Mouse (Mus musculus): ENCODE data around the gene Bsn. TPM values are rescaled to one million over a fixed set of nuclear protein-coding genes. Genes with fewer than 3 reads are reported as not detected.
"Not testable (repeated sequence)": the region's sequence is repeated elsewhere in the genome, so short reads cannot be mapped to it uniquely, and the experiment has no call there.

The Bsn gene
- total and polyA plus RNA-seq, 3 experiments, result 4.1 to 5.2 (median 5.0) TPM

DNA sequence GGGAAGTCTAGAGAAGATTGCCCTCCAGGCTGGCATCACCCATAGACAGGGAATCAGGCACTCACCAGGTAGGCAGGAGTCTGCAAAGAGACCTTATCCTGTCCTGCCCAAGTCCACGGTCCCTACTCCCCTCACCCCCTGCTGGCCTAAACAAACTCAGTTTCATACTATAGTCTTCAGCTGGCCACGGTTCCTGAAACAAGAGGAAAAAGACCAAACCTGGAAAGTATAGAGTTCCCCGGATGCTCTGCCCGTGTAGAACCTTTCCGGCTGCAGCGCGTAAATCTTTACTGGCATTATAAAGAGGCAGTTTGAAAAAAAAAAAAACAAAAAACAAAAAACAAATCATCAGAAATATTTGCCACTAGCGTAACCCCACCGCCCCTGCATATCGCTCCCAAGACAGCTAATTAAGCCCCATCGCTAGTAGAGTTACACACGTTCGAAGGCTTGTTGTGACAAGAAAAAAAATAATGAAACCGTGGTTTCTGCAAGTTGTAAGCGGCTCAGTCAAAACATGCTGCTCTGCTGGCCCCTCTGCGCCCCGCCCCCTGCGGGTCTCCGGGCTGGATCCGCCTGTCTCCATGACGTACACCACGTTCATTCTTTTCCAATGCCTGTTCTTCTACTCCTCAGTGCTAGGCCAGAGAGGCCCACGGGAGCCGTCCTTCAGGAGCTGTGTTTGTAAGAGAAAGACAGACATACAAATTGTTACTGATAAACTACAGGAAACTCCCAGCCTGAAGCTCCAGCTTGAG is 6.9 kb upstream of the Bsn start:
- no peak for DNase-seq

- not testable (repeated sequence) for DNase-seq
Observed at GRCm38 (mm10) chr9:108196222-108196621, 6.0 kb upstream of the Bsn start.

DNA sequence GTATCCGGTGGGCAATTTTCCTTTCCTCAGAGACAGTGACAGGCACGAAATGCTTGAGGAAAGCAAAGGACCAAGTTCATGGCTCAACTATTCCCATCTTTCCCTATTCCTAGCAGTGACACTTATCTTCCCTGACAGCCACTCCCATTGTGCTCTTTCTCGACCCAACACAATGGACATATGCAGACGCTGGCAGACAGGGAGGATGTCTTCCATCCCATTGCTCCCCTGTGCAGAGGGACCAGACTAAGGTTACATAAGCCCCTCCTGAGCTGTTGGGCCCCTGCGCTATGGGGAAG is 747 bp downstream of the Bsn start:
- DNase-seq, result no peak

DNA sequence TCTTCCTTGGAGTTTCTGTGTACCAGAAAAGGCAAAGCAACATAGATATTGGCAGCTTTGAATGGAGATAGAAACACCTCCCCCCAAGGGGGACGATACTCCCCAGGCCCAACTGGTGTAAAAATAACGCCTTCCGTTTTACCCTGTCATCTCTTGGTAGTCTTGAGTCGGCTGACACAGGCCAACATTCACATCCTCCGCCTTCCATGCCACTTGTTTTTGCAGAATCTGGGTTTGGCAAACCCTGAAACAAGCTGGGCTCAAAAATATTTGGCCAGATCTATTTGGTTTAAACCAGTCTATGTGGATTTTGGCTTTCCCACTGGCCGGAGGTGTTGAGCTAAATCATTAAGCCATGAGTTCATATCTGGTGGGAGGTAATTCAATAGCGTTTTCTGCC is 1.2 kb downstream of the Bsn start:
- no peak for DNase-seq

DNA sequence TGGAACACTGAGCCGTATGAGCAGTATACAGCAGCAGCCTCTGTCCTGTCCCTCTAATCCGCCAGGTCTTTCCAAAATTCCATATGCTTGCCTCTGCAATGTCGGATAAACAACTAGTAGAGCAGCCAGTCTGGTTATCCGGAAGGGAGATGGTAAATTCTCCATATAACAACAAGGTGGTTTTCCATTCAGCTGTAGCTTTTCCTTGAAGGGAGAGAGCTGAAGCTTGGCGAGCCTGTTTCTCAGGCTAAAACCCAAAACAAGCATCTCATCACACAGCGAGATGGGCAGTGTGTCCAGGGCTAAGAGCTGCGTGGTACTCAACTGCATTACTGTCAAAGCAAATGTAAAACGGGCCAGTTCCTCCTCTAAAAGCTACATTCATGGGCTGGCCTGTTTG is 1.7 kb downstream of the Bsn start:
- DNase-seq, result no peak

DNA sequence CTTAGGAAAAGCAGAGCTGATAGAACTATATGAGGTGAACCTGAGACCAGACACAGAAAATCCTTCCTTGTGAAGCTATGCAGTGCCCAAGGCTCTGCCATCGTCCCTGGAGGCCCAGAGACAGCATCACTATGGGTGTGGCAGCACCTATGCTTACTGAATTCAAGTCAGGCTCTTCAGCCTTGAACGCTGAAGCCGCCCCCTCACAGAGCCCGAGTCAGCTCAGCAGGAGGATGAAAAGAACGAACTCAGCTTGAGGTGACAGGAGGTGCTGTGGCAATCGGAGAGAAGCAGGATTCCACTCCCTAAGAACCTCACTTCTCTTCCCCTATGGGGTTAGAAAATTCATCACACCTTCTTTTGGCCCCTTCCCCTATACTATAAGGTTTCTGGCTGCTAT is 2.6 kb downstream of the Bsn start:
- no peak for DNase-seq

GRCm38 (mm10) chr9:108185786-108186185 is 4.4 kb downstream of the Bsn start:
- DNase-seq, result no peak

DNA sequence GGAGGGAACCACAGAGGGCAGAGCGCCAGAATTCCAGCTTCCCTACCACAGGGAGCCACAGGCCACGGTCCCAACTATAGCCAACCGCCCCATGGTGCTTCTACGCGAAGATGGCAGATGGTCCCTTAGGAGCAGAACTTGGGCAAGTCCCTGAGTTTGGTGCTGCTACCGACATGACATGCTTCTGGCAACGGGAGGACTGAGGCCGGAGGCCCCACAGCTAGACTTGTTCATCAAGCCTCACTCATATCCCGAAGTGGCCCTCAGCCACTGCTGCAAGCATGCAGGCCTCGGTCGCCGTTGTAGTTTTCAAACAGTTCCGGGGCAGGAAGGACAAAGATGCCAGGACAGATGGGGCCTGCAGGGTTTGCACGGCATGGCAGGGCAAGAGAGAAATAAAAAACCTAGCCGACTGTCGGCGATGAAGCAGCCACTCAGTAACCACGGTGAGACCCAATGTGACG is 6.6 kb downstream of the Bsn start:
- DNase-seq, result no peak

- no peak for DNase-seq
Observed at GRCm38 (mm10) chr9:108182806-108183506, 7.2 kb downstream of the Bsn start.

DNA sequence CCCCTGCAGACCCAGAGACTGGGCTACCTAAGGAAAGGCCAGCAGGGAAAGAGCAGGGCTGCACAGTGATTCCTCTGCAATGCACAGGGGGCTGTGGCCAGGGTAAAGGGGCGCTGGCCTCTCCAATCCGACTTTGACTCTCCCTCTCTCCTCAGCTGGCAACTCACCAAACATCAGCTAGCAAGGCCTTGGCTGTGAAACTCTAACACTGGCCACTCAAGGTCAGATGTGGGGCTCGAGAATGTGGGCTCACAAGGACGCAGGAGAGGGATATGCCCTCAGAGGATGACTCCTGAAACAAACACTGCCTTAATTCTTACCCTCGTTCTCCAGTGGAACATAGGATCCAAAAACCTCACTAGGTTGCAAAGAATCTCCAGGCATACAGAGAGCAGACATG is 11.8 kb downstream of the Bsn start:
- DNase-seq, result peak; percentile 68

DNA sequence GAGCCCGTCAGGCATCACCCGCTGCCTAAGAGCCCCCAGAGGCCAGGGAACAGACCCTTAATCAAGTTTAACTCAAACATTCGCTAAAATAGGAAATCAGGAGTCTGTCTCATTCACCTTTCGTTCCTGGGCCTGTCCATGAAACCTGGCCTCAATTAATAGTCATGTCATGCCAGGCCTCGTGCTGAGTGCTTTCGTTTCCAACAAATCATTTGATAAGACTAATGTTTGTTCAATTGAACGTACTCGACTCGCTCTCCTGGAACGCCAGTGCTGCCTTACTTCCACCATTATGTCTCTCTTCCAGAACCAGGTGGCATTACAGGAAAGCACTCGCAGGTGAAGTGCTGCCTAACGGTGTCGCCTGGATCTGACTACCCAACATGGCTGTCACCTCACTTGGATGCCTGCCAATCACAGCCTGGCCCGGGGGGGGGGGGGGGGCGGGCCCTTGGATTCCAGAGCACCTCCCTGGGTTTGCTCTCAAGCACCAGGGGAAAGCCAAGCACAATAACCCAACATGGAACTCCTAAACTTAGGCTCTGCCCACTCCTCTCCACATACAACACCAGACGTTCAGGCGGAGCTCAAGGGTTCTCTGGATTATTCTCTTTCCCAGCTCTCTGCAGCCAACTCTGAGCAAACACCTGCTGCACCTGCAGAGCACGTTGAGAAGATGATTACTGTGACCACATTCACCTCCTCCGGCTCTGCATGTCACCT is 14.9 kb downstream of the Bsn start:
- no peak for DNase-seq

DNA sequence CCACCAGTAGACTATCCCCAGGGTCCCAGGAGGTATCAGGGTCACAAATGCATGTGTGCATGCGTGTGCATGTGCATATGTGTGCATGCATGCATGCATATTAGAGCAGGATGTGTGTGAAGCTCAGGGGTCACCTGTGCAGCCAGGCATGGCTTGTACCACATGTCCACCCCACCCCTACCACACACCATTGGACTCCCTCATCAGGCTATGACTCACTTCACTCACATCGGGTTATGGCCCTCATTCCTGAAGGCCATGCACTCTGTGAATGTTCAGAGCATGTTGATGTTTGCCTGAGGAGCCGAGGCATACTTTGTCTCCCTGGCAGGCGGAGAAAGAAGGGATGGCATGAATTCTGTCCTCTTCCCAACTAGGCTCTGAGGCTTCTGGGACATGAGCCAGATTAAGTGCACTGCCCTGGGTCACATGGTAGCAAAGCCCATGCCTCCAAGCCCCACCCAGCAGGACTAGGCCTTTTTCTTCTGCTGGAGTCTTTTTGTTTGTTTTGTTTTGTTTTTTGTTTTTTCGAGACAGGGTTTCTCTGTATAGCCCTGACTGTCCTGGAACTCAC is 17.3 kb downstream of the Bsn start:
- peak; percentile 43 for DNase-seq

DNA sequence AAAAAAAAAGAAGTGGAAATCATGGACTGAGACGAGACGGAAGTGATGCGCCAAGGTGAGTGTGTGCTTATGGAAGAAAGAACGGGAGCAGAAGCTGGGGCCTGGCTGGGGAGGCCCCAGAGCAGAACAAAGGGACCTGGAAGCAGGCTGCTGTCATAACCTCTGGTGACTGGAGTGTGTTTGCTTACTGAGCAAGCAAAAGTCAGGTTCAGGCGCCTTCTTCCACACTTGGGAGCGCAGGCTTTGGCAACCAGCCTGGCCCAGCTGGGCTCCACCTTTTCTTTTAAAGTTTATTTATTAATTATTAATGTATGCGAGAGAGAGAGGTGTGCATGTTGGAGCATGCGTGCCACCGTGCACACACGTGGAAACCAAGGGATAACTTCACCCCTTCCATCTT is 20.4 kb downstream of the Bsn start:
- no peak for DNase-seq

DNA sequence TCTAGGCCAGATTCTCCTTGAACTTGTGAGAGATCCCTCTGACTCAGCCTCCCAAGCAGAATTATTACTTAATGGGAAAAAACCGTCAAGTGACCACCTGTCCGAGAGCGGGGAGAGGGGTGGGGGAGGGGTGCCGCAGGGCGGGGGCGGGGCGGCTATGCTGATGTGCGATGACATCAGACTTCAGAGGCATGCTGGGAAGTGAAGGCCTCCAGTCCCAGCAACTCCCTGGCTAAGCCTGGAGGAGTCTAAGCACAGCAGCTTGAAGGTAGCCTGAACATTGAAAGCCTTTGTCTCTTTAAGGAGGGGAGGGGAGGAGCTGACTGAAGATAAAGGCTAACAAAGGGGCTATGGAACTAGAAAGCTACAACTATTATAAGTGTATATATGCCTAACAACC is 25.0 kb downstream of the Bsn start:
- DNase-seq, result no peak

- no peak for DNase-seq
Observed at GRCm38 (mm10) chr9:108163646-108164284, 26.4 kb downstream of the Bsn start.

DNA sequence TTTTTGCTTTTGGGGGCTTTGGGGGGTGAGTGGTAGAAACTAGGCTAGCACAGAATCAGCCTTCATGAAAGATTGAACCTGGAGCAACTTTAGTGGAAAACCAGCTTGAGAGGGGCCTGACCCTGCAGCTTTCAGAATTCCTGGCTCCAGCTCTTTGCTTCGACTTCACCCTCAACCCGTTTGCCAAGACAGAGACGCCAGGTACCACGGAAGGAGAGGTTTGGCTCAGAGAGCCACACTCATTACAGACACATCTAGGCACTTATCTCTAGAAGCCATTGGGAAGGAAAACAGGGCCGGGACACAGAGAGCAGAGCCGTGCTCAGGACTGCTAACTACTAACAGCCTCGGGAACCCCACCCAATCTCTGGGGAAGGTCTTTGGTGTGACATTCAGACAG is 32.3 kb downstream of the Bsn start:
- no peak for DNase-seq

DNA sequence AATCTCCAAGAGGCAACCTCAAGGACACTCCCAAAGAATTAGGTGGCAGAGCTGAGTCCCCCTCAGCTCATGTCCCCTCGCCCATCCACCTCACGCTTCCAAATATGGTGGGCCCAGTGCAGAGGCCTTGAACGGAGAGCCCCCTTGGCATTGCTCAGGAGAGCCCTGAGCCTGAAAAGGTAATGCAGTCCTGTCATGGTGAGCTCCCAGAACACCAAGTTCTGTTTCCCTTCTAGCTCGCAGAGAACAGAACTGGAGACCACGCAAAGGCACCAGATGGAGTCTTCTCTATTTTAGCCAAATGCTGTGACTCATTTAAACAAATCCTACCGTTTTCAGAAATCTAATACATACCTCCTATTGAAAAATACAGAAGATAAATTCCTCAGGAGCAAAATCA is 32.7 kb downstream of the Bsn start:
- no peak for DNase-seq

GRCm38 (mm10) chr9:108156786-108157185 is 33.4 kb downstream of the Bsn start:
- DNase-seq, result no peak

DNA sequence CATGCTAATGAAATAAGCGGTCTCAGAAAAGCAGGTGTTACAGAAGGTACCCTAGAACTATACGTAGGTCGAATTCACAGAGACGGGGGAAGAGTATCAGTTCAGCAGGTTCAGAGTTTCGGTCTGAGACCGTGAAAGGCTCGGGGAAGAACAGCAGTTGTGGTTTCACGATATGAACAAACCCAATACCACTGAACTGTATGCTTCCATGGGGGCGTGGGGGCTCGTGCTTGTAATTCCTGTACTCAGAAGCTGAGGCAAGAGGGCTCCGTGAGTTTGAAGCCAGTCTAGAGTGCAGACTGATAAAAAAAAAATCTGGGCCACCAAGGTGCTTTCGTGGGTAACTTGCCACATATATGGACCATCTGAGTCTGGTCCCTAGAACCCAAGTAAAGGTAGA is 35.4 kb downstream of the Bsn start:
- DNase-seq, result no peak

DNA sequence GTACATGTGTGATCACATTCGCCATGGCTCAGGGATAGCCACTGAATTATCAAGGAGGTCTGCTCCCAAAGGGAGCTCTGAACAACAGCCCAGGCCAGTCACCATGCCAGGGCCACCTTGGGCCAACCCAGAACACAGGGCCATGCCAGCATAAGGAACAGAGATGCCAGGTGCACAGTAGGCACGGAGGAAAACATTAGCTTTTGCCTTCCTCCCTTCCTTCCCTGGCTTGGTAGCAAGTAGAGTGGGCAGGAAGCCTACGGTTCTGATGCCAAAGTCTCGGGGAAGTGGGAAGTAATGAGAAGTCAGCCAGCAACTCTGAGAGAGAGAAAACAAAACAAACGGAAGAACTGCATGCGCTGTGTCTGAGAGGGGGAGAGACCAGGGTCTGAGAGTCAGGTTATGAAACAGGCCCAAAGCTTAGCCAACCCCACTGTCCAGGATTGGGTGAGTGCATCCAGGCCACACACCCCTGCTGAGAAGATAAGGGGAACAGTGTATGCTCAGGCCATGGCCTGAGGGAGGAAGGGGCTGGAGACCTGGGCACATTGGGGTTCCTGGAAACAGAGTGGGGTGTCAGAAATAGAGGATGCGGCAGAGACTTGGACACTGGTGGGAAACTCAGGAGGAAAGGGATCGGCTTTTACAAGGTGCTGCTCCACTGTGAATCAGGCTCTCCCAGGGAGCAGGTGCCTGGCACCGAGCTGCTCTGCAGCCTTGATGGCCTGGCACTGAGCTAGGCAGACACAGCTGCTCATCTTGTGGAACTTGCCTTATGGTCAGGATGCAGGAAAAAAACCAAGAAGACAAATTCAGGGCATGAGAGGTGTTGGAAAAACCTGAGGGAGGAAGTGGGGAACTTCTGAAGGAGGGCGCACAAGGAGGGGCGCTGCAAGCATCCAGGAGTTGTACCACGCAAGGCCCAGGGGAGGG is 36.4 kb downstream of the Bsn start:
- no peak for DNase-seq

DNA sequence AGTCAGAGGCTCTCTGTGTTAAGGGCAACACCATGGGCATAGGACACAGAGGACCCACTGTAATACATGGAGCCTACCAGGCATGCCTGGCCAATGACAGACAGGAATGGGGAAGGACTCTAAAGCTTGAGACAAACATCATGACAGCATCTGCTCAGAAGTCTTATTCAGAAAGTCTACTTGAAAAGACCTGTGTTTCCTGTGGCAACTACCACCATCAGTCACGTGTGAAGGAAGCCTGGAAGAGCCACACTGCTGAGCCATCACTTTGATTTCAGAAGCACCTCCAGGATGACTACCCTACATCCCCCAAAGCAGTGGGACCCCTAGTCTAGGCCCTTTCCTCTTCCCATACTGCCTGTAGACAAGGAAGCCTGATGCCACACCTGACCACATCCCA is 39.7 kb downstream of the Bsn start:
- no peak for DNase-seq

Measured in adrenal gland, adult 2 months (tissue).